In the genomic region with DNA sequence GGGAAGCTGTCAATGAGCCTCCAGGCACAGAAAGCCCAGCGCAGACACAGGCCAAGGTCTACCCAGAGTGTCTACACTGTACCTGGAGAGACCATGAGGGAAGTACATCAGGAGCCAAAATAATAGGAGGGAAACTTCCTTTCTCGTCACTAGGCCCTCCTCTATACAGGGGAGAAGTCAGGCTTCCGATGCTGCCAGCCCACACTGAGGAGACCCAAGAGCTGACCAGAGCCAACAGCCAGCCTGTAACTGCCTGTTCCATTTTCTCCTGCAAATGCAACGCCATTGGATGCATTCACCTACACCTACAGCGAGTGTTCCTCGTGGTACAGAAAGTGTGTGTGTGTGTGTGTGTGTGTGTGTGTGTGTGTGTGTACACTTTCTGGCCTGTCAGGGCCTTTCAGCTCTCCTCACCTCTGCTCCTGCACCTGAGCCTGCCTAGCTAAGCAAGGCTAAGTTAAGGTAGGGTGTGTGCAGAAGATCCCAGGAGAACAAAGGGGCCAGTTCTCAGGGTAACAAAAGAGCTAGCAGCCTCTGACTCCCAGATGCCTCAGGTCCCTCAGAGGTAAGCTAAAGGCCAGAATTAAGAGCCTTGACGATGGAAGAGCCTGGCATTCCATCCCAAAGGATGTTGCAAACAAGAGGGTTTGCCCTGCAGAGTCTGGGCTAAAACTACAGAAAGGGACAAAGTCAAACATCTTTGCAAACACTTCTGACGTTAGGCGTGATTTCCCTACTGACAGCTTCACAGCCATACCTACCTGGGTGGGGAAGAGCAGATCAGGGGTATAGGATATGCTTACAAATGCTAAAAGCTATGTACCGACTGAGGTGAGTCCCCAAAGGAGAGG, we compare ENCODE assay signal across 8 mouse cellular contexts. TPM values are rescaled to one million over a fixed set of nuclear protein-coding genes. Genes with fewer than 3 reads are reported as not detected.
A peak's percentile ranks its signal among the peaks of the same experiment; 100 is the strongest.
DNase-seq lines count a peak whose midpoint lies in the region; ATAC-seq lines count a peak whose summit lies in the region.

No protein-coding gene starts in this region.

- DNase-seq in heart, embryonic 10.5 days (ENCODE audit: low spot score) = no peak
- DNase-seq in heart, postnatal 14 days = no peak
- DNase-seq in Muller cell, postnatal 12 days (ENCODE audit: inconsistent ontology term) = peak; percentile 23
- DNase-seq in midbrain, embryonic 10.5 days (ENCODE audit: low spot score) = peak; percentile 23
- DNase-seq in ovary, adult 18-20 months (ENCODE audit: low spot score) = no peak
- DNase-seq in cerebellum, adult 9-11 months = no peak

- H3K4me3 ChIP-seq in heart, embryonic 10.5 days = peak overlapping the region; percentile 90
- H3K4me3 ChIP-seq in hindbrain, embryonic 12.5 days = peak overlapping the region; percentile 70
- H3K4me3 ChIP-seq in midbrain, embryonic 10.5 days = peak overlapping the region; percentile 88

- no peak for ATAC-seq in hindbrain, embryonic 12.5 days (ENCODE audit: low FRiP score)
- ATAC-seq in megakaryocyte progenitor cell, adult 5-6 weeks (replicated peaks; ENCODE audit: poor library complexity) = no peak

- peak overlapping the region; percentile 79 for H3K4me2 ChIP-seq in hindbrain, embryonic 12.5 days (replicated peaks)

- 3% methylated on average over 10 of the region's 10 CpGs for WGBS in heart, embryonic 10.5 days
- WGBS in hindbrain, embryonic 12.5 days = 6% methylated on average over 10 of the region's 10 CpGs
- WGBS in midbrain, embryonic 10.5 days = 4% methylated on average over 10 of the region's 10 CpGs

- H3K4me1 ChIP-seq in heart, embryonic 10.5 days = peaks cover 71% of the 10 kb centered on the region
- H3K4me1 ChIP-seq in hindbrain, embryonic 12.5 days = peaks cover 75% of the 10 kb centered on the region
- peaks cover 99% of the 10 kb centered on the region for H3K4me1 ChIP-seq in midbrain, embryonic 10.5 days

- intact Hi-C loops in heart, postnatal 14 days (cut with DNase I) = no loop called here

- H3K27me3 ChIP-seq in heart, embryonic 10.5 days (ENCODE audit: insufficient read depth, poor library complexity, severe bottlenecking) = no peaks in the 10 kb centered on the region
- H3K27me3 ChIP-seq in hindbrain, embryonic 12.5 days = peaks cover 25% of the 10 kb centered on the region
- H3K27me3 ChIP-seq in midbrain, embryonic 10.5 days (ENCODE audit: low read depth, poor library complexity, severe bottlenecking) = peaks cover 35% of the 10 kb centered on the region

- H3K9me3 ChIP-seq in heart, embryonic 10.5 days = no peaks in the 10 kb centered on the region
- H3K9me3 ChIP-seq in hindbrain, embryonic 12.5 days (replicated peaks) = no peaks in the 10 kb centered on the region
- no peaks in the 10 kb centered on the region for H3K9me3 ChIP-seq in midbrain, embryonic 10.5 days (replicated peaks)

- peaks cover 60% of the 10 kb centered on the region for H3K36me3 ChIP-seq in heart, embryonic 10.5 days
- H3K36me3 ChIP-seq in hindbrain, embryonic 12.5 days = no peaks in the 10 kb centered on the region
- peaks cover 4% of the 10 kb centered on the region for H3K36me3 ChIP-seq in midbrain, embryonic 10.5 days

- peak overlapping the region; percentile 89 for H3K9ac ChIP-seq in hindbrain, embryonic 12.5 days

- H3K27ac ChIP-seq in heart, embryonic 10.5 days = peak overlapping the region; percentile 100
- H3K27ac ChIP-seq in hindbrain, embryonic 12.5 days = peak overlapping the region; percentile 85
- peak overlapping the region; percentile 95 for H3K27ac ChIP-seq in midbrain, embryonic 10.5 days (replicated peaks)

RNA-seq across cellular contexts. Expression of gene Smad6, which starts 2.6 kb away (rescaled TPM):
- 29.4 and 47.2 TPM in 2 replicates for polyA plus RNA-seq in heart, embryonic 10.5 days (2016; fragmentation: Nextera tagmentation; extraction: Ambion mirVana)
- total RNA-seq in heart, postnatal 14 days (2021) = 10 to 100 TPM; 13.6 to 15.5 TPM
- 12.4 and 13.0 TPM in 2 replicates for polyA plus RNA-seq in hindbrain, embryonic 12.5 days (2016; fragmentation: Nextera tagmentation; extraction: Ambion mirVana)
- 3.8 and 4.4 TPM in 2 replicates for polyA plus RNA-seq in midbrain, embryonic 10.5 days (2016; fragmentation: Nextera tagmentation; extraction: Ambion mirVana)
- 0.34 and 0.72 TPM in 2 replicates for total RNA-seq in megakaryocyte progenitor cell, adult 5-6 weeks (2015)
- 1.2 TPM in 2 replicates for total RNA-seq in megakaryocyte progenitor cell, adult 5-6 weeks (2017)

Comparison
In these comparisons a context has a peak if more than half of its experiments do, and no peak if none do; other contexts are left out.
1. DNase-seq: peak in Muller cell, postnatal 12 days (single experiment) and midbrain, embryonic 10.5 days (single experiment); none in heart, embryonic 10.5 days (single experiment), heart, postnatal 14 days (0 of 2), ovary, adult 18-20 months (single experiment) and cerebellum, adult 9-11 months (single experiment).
2. Peak in every context shown above with its lines, with median percentiles within 50 percentile points of each other: H3K27ac ChIP-seq and H3K4me3 ChIP-seq.